ENCODE assay signal across 13 mouse cellular contexts in the genomic region with DNA sequence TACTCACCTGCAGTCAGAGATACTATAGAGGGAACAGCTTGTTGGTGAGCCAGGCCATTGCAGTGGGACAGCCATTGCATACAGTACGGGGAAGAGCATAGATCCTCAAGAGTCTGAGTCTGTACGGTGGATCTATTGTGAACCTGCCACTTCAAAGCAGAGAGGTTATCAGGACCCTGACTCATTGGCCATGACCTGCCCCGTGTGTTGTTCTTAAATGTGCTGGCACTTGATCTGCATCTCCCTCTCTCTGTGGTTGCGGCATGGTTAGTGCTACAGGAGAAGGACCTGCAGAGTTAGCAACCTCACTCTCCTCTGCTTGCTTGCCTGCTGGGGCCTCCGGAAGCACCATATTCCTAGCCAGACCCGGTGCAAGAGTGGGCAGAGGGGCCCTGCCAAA. TPM values are rescaled to one million over a fixed set of nuclear protein-coding genes. Genes with fewer than 3 reads are reported as not detected.
DNase-seq lines count a peak whose midpoint lies in the region; ATAC-seq lines count a peak whose summit lies in the region.
"Had no signal": no experiment of that assay in that cellular context is flagged by ENCODE, and none has a peak within 500 bp of the region (broad histone marks: within the 10 kb centered on the region; RNA-seq: fewer than 3 reads in every experiment).

No protein-coding gene starts in this region.

- peak overlapping the region; percentile 9; the same call in 1 of the 2 replicates for H3K4me2 ChIP-seq in heart, embryonic 14.5 days (ENCODE audit: low read length)
- H3K4me2 ChIP-seq in embryonic facial prominence, embryonic 14.5 days (ENCODE audit: low read depth, low read length) = peak overlapping the region; percentile 67; the same call in 1 of the 2 replicates
- peak overlapping the region; percentile 57 for H3K4me2 ChIP-seq in liver, embryonic 15.5 days
- H3K4me2 ChIP-seq: kidney, embryonic 15.5 days; midbrain, embryonic 11.5 days had no signal

- DNase-seq in heart, postnatal 14 days = no peak
- peak; percentile 52 for DNase-seq in CD4-positive helper T cell, adult 2 months (ENCODE audit: low read depth, low spot score)
- no peak for DNase-seq in embryonic facial prominence, embryonic 14.5 days (ENCODE audit: low spot score)
- DNase-seq in urinary bladder, adult 2 months (ENCODE audit: low spot score) = no peak
- no peak for DNase-seq in right cerebral cortex, adult 2 months (ENCODE audit: low spot score in 2 of 2)
- DNase-seq: lung, postnatal 14 days; right cerebral cortex, postnatal 25 days had no signal

- WGBS in heart, embryonic 14.5 days = 65% methylated on average over 6 of the region's 6 CpGs
- 81% methylated on average over 6 of the region's 6 CpGs for WGBS in embryonic facial prominence, embryonic 14.5 days
- WGBS in liver, embryonic 15.5 days (ENCODE audit: insufficient replicate concordance) = 50% methylated on average over 6 of the region's 6 CpGs

- no peak overlapping the region for H3K9ac ChIP-seq in heart, embryonic 14.5 days (ENCODE audit: low read length)
- no peak overlapping the region for H3K9ac ChIP-seq in embryonic facial prominence, embryonic 14.5 days (ENCODE audit: low read depth, low read length)
- no peak overlapping the region for H3K9ac ChIP-seq in liver, embryonic 15.5 days
- H3K9ac ChIP-seq: kidney, embryonic 15.5 days had no signal

- peaks cover 5 to 17% of the 10 kb centered on the region in 2 experiments for H3K4me1 ChIP-seq in heart, embryonic 14.5 days (ENCODE audit: control insufficient read depth in 2 of 2, insufficient read depth in 2 of 2, low read length in 2 of 2)
- H3K4me1 ChIP-seq in embryonic facial prominence, embryonic 14.5 days (ENCODE audit: control insufficient read depth, insufficient read depth, low read length) = peaks cover 12% of the 10 kb centered on the region
- H3K4me1 ChIP-seq in liver, embryonic 15.5 days (replicated peaks) = peaks cover 23% of the 10 kb centered on the region

- no peaks in the 10 kb centered on the region for H3K27me3 ChIP-seq in heart, embryonic 14.5 days (ENCODE audit: control insufficient read depth, insufficient read depth, low read length)
- no peaks in the 10 kb centered on the region for H3K27me3 ChIP-seq in embryonic facial prominence, embryonic 14.5 days (replicated peaks; ENCODE audit: control insufficient read depth, insufficient read depth, low read length)
- H3K27me3 ChIP-seq in liver, embryonic 15.5 days = peaks cover 33% of the 10 kb centered on the region

- no peaks in the 10 kb centered on the region for H3K36me3 ChIP-seq in heart, embryonic 14.5 days (ENCODE audit: control insufficient read depth, insufficient read depth, low read length)
- no peaks in the 10 kb centered on the region for H3K36me3 ChIP-seq in embryonic facial prominence, embryonic 14.5 days (ENCODE audit: control insufficient read depth, insufficient read depth, low read length)
- no peaks in the 10 kb centered on the region for H3K36me3 ChIP-seq in liver, embryonic 15.5 days (replicated peaks)
- H3K36me3 ChIP-seq: kidney, embryonic 15.5 days had no signal

- H3K4me3 ChIP-seq in heart, embryonic 14.5 days (ENCODE audit: control insufficient read depth in 1 of 2, insufficient read depth in 1 of 2, low read depth in 1 of 2, low read length in 2 of 2) = no peak overlapping the region
- H3K4me3 ChIP-seq in embryonic facial prominence, embryonic 14.5 days (ENCODE audit: low read depth, low read length) = no peak overlapping the region
- 0 out of 2 replicates have a peak overlapping the region, but pooled peaks have one; percentile 9 for H3K4me3 ChIP-seq in liver, embryonic 15.5 days (replicated peaks)
- H3K4me3 ChIP-seq: kidney, embryonic 15.5 days had no signal

- H3K9me3 ChIP-seq in heart, embryonic 14.5 days (ENCODE audit: control insufficient read depth, low read length) = no peaks in the 10 kb centered on the region
- H3K9me3 ChIP-seq in embryonic facial prominence, embryonic 14.5 days (ENCODE audit: control insufficient read depth, low read length) = no peaks in the 10 kb centered on the region
- H3K9me3 ChIP-seq in liver, embryonic 15.5 days (replicated peaks) = no peaks in the 10 kb centered on the region
- H3K9me3 ChIP-seq: kidney, embryonic 15.5 days had no signal

- H3K27ac ChIP-seq in heart, embryonic 14.5 days (replicated peaks in 1 of 2; ENCODE audit: control insufficient read depth in 1 of 2, insufficient read depth in 1 of 2, low read depth in 2 of 2, low read length in 2 of 2) = no peak overlapping the region
- H3K27ac ChIP-seq in embryonic facial prominence, embryonic 14.5 days (replicated peaks; ENCODE audit: low read depth, low read length) = no peak overlapping the region
- no peak overlapping the region for H3K27ac ChIP-seq in liver, embryonic 15.5 days (replicated peaks)
- H3K27ac ChIP-seq: hindbrain, postnatal 0 days; kidney, embryonic 15.5 days had no signal

- intact Hi-C loops in heart, postnatal 14 days (cut with DNase I) = loop anchor here (5.0 kb wide), 2 partner anchors 96 to 151 kb away; no protein-coding TSS in a partner anchor

- ATAC-seq in heart, embryonic 14.5 days (ENCODE audit: insufficient number of reproducible peaks, insufficient read depth, low FRiP score, low read depth) = no peak
- ATAC-seq in embryonic facial prominence, embryonic 14.5 days (ENCODE audit: low read depth) = no peak
- no peak for ATAC-seq in liver, embryonic 15.5 days (ENCODE audit: insufficient read depth)
- ATAC-seq: activated CD4-positive, CD25-positive, alpha-beta regulatory T cell, adult 4 months; hindbrain, postnatal 0 days had no signal

RNA-seq across cellular contexts. Expression of gene Il1r1, which starts 43.7 kb away (rescaled TPM):
- 8.4 TPM in 2 replicates for polyA plus RNA-seq in heart, embryonic 14.5 days (2014; fragmentation: Nextera tagmentation; extraction: Ambion mirVana)
- total RNA-seq in heart, postnatal 14 days (2021) = 1 to 10 TPM; 6.9 to 7.4 TPM
- polyA plus RNA-seq in embryonic facial prominence, embryonic 14.5 days (2014; fragmentation: Nextera tagmentation; extraction: Ambion mirVana) = 9.3 and 9.6 TPM in 2 replicates
- polyA plus RNA-seq in liver, embryonic 15.5 days (2015; fragmentation: Nextera tagmentation; extraction: Ambion mirVana) = 7.5 TPM in 2 replicates
- polyA plus RNA-seq in urinary bladder, adult 2 months (2012; rRNA removed) = 13.1 and 14.3 TPM in 2 replicates

RNA-seq across cellular contexts. Expression of gene Il1rl2, which starts 55.9 kb away (rescaled TPM):
- 2.6 and 3.9 TPM in 2 replicates for polyA plus RNA-seq in heart, embryonic 14.5 days (2014; fragmentation: Nextera tagmentation; extraction: Ambion mirVana)
- total RNA-seq in heart, postnatal 14 days (2021) = 1 to 10 TPM; 3.8 to 4.9 TPM
- polyA plus RNA-seq in embryonic facial prominence, embryonic 14.5 days (2014; fragmentation: Nextera tagmentation; extraction: Ambion mirVana) = 6.1 and 6.3 TPM in 2 replicates
- polyA plus RNA-seq in liver, embryonic 15.5 days (2015; fragmentation: Nextera tagmentation; extraction: Ambion mirVana) = 1.1 and 1.5 TPM in 2 replicates
- polyA plus RNA-seq in urinary bladder, adult 2 months (2012; rRNA removed) = 7.2 and 8.8 TPM in 2 replicates

Comparison
In these comparisons a context has a peak if more than half of its experiments do, and no peak if none do; other contexts are left out.
1. H3K4me2 ChIP-seq: peak in every context shown above with its lines; median percentile 67 in embryonic facial prominence, embryonic 14.5 days; 57 in liver, embryonic 15.5 days; 9 in heart, embryonic 14.5 days.